Comparison of ENCODE assay signal across 10 mouse cellular contexts in the genomic region with DNA sequence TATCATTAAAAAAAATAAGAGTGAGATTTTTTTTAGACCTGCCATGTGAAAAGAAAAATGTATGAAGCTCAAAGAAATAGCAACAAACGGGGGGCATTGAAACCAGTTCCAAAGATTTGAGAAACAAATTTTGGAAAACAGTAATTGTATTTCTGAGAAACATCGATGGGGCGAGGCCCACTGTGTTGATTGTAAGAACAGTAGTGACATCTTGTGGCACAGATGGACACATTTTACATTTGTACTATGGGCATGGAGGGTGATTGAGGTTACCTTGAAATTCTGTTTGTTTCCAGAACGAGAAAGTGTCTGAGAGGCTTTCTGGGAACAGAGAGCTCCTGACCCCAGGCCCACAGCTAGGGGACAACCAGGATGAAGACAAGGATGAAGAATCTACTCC. TPM values are rescaled to one million over a fixed set of nuclear protein-coding genes. Genes with fewer than 3 reads are reported as not detected.
A peak's percentile ranks its signal among the peaks of the same experiment; 100 is the strongest.
DNase-seq lines count a peak whose midpoint lies in the region; ATAC-seq and TF ChIP-seq lines count a peak whose summit lies in the region.
"Had no signal": no experiment of that assay in that cellular context is flagged by ENCODE, and none has a peak within 500 bp of the region (broad histone marks: within the 10 kb centered on the region; RNA-seq: fewer than 3 reads in every experiment).

No protein-coding gene starts in this region.

- H3K27me3 ChIP-seq in intestine, postnatal 0 days (replicated peaks; ENCODE audit: control insufficient read depth, insufficient read depth, low read length): no peaks in the 10 kb centered on the region
- no peaks in the 10 kb centered on the region for H3K27me3 ChIP-seq in intestine, embryonic 16.5 days (replicated peaks; ENCODE audit: control insufficient read depth, insufficient read depth, low read length)

- peak; percentile 18 for DNase-seq in adrenal gland, postnatal 10 days
- no peak for DNase-seq in adrenal gland, adult 2 months
- peak; percentile 25 to 35 for DNase-seq in right cerebral cortex, postnatal 10 days (ENCODE audit: low spot score in 2 of 2)
- no peak for DNase-seq in right cerebral cortex, adult 2 months (ENCODE audit: low spot score in 2 of 2)

- WGBS in intestine, postnatal 0 days: 42% methylated on average over 4 of the region's 4 CpGs
- WGBS in intestine, embryonic 16.5 days: 49% methylated on average over 4 of the region's 4 CpGs

- peak; percentile 72 for TF ChIP-seq CTCF in intestine, postnatal 0 days (IDR thresholded peaks at IDR 0.05; ENCODE audit: low read depth)

- no peak for ATAC-seq in intestine, postnatal 0 days
- no peak for ATAC-seq in intestine, embryonic 16.5 days
- no peak for ATAC-seq in granulocyte monocyte progenitor cell, adult 5-6 weeks (replicated peaks; ENCODE audit: poor library complexity, severe bottlenecking)
- ATAC-seq in erythroblast, adult 5-6 weeks (replicated peaks; ENCODE audit: low FRiP score, poor library complexity, severe bottlenecking): no peak

- no peak overlapping the region for H3K9ac ChIP-seq in intestine, postnatal 0 days (ENCODE audit: low read depth, low read length)
- H3K9ac ChIP-seq in intestine, embryonic 16.5 days (ENCODE audit: low read depth, low read length): no peak overlapping the region

- H3K4me1 ChIP-seq in intestine, postnatal 0 days (replicated peaks; ENCODE audit: control insufficient read depth, insufficient read depth, low read length): no peaks in the 10 kb centered on the region
- H3K4me1 ChIP-seq in intestine, embryonic 16.5 days (ENCODE audit: control insufficient read depth, insufficient read depth, low read length): no peaks in the 10 kb centered on the region

- H3K4me2 ChIP-seq in intestine, postnatal 0 days (replicated peaks; ENCODE audit: low read depth): no peak overlapping the region
- no peak overlapping the region for H3K4me2 ChIP-seq in intestine, embryonic 16.5 days (ENCODE audit: low read depth, low read length)

- H3K9me3 ChIP-seq in intestine, postnatal 0 days (ENCODE audit: control insufficient read depth): no peaks in the 10 kb centered on the region
- no peaks in the 10 kb centered on the region for H3K9me3 ChIP-seq in intestine, embryonic 16.5 days (ENCODE audit: control insufficient read depth, low read length)

- no peaks in the 10 kb centered on the region for H3K36me3 ChIP-seq in intestine, postnatal 0 days (ENCODE audit: control insufficient read depth, insufficient read depth)
- no peaks in the 10 kb centered on the region for H3K36me3 ChIP-seq in intestine, embryonic 16.5 days (ENCODE audit: control insufficient read depth, insufficient read depth, low read length)

- H3K4me3 ChIP-seq in intestine, postnatal 0 days (ENCODE audit: low read depth, low read length): no peak overlapping the region
- H3K4me3 ChIP-seq in intestine, embryonic 16.5 days (ENCODE audit: low read length): no peak overlapping the region

- H3K27ac ChIP-seq in intestine, postnatal 0 days (ENCODE audit: low read depth, low read length): no peak overlapping the region
- H3K27ac ChIP-seq in intestine, embryonic 16.5 days (ENCODE audit: low read length): no peak overlapping the region
- H3K27ac ChIP-seq: macrophage had no signal

RNA-seq across cellular contexts. Expression of gene Ccer1, which starts 22.7 kb away (rescaled TPM):
- not detected for total RNA-seq in adrenal gland, postnatal 10 days (2021)
- total RNA-seq in adrenal gland, adult 2 months (2021): not detected
- not detected in 2 replicates for polyA plus RNA-seq in adrenal gland, adult 2 months (2012; rRNA removed)
- polyA plus RNA-seq in intestine, postnatal 0 days (2015; fragmentation: Nextera tagmentation; extraction: Ambion mirVana): not detected in 2 replicates
- not detected in 2 replicates for polyA plus RNA-seq in intestine, embryonic 16.5 days (2015; fragmentation: Nextera tagmentation; extraction: Ambion mirVana)
- total RNA-seq in granulocyte monocyte progenitor cell, adult 5-6 weeks (2014; fragmentation: Nextera tagmentation): not detected in 2 replicates
- not detected in 2 replicates for total RNA-seq in granulocyte monocyte progenitor cell, adult 5-6 weeks (2017)
- total RNA-seq in erythroblast, adult 5-6 weeks (2015; ENCODE audit: low replicate concordance): not detected in 2 replicates
- total RNA-seq in erythroblast, adult 5-6 weeks (2017; ENCODE audit: low replicate concordance): 0.70 TPM in 1 of 2 replicates, not detected in the other
- total RNA-seq: hematopoietic stem cell, adult 5-6 weeks had no signal
- polyA plus RNA-seq: macrophage had no signal

RNA-seq across cellular contexts. Expression of gene Epyc, which starts 26.3 kb away (rescaled TPM):
- under 1 TPM; 0.36 to 0.79 TPM for total RNA-seq in adrenal gland, postnatal 10 days (2021)
- under 1 TPM; 0.49 to 0.55 TPM for total RNA-seq in adrenal gland, adult 2 months (2021)
- polyA plus RNA-seq in adrenal gland, adult 2 months (2012; rRNA removed): not detected in 2 replicates
- 0.21 and 0.37 TPM in 2 replicates for polyA plus RNA-seq in intestine, postnatal 0 days (2015; fragmentation: Nextera tagmentation; extraction: Ambion mirVana)
- 0.22 and 0.24 TPM in 2 replicates for polyA plus RNA-seq in intestine, embryonic 16.5 days (2015; fragmentation: Nextera tagmentation; extraction: Ambion mirVana)
- not detected in 2 replicates for total RNA-seq in granulocyte monocyte progenitor cell, adult 5-6 weeks (2014; fragmentation: Nextera tagmentation)
- not detected in 2 replicates for total RNA-seq in granulocyte monocyte progenitor cell, adult 5-6 weeks (2017)
- not detected in 2 replicates for total RNA-seq in erythroblast, adult 5-6 weeks (2015; ENCODE audit: low replicate concordance)
- total RNA-seq in erythroblast, adult 5-6 weeks (2017; ENCODE audit: low replicate concordance): not detected in 2 replicates
- total RNA-seq: hematopoietic stem cell, adult 5-6 weeks had no signal
- polyA plus RNA-seq: macrophage had no signal

RNA-seq across cellular contexts. Expression of gene C030005K15Rik, which starts 56.4 kb away (rescaled TPM):
- not detected for total RNA-seq in adrenal gland, postnatal 10 days (2021)
- not detected for total RNA-seq in adrenal gland, adult 2 months (2021)
- not detected in 2 replicates for polyA plus RNA-seq in adrenal gland, adult 2 months (2012; rRNA removed)
- polyA plus RNA-seq in intestine, postnatal 0 days (2015; fragmentation: Nextera tagmentation; extraction: Ambion mirVana): not detected in 2 replicates
- not detected in 2 replicates for polyA plus RNA-seq in intestine, embryonic 16.5 days (2015; fragmentation: Nextera tagmentation; extraction: Ambion mirVana)
- not detected in 2 replicates for total RNA-seq in granulocyte monocyte progenitor cell, adult 5-6 weeks (2014; fragmentation: Nextera tagmentation)
- total RNA-seq in granulocyte monocyte progenitor cell, adult 5-6 weeks (2017): not detected in 2 replicates
- not detected in 2 replicates for total RNA-seq in erythroblast, adult 5-6 weeks (2015; ENCODE audit: low replicate concordance)
- not detected in 2 replicates for total RNA-seq in erythroblast, adult 5-6 weeks (2017; ENCODE audit: low replicate concordance)
- total RNA-seq: hematopoietic stem cell, adult 5-6 weeks had no signal
- polyA plus RNA-seq: macrophage had no signal

Comparison
In these comparisons a context has a peak if more than half of its experiments do, and no peak if none do; other contexts are left out.
1. DNase-seq: peak in adrenal gland, postnatal 10 days (single experiment) and right cerebral cortex, postnatal 10 days (2 of 2); none in adrenal gland, adult 2 months (single experiment) and right cerebral cortex, adult 2 months (0 of 2).